Mouse (Mus musculus): ENCODE measurements around the gene Olfr698.
"Not testable (repeated sequence)": the region's sequence is repeated elsewhere in the genome, so short reads cannot be mapped to it uniquely, and the experiment has no call there.

Olfr698 gene

DNA sequence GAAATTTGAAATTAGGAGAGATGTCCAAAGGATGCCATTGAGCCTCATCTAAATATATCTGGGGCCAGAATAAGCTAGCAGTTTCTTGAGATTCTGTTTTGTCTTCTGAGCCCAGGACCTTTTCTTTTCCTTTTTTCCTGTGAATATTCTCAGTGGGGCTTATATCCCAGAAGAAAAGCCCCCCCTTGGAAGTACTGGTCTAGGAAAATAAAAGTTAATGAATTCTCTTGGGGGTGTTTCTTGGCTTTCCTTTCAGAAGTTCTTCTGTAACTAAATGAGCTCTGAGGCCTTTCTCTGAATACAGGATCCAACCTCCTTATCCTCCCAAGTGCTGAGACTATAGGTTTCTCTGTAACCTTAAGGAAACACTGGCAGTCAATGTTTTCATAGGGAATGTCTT lies at the start of gene Olfr698:
Gene Olfr698, minus strand, starts transcription at position 101 of the 400 bp plus-strand sequence.
- no peak for DNase-seq (ENCODE audit: low read depth, low spot score)

DNA sequence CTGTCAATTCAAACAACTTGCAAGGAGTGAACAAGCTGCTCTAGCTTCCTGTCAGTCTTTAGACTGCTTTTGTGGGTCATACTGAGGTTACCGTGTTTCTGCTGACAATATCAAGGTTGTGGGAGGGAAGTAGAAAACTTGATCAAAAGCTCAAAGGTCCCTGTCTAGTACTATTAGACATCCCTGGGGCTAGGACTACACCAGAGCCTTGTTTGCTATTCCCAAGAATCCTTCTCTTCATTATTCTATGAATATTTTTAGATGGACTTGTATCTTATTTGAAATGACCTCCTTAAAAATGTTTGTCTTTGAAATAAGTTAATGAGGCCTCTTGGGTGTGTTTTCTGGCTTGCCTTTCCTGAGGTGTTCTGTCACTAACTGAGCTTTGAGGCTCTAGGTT lies 37.9 kb upstream of the Olfr698 start, which contains the start of gene Olfr699:
Gene Olfr699, minus strand, starts transcription at position 101 of the 400 bp plus-strand sequence.
- no peak for DNase-seq (ENCODE audit: low read depth, low spot score)

DNA sequence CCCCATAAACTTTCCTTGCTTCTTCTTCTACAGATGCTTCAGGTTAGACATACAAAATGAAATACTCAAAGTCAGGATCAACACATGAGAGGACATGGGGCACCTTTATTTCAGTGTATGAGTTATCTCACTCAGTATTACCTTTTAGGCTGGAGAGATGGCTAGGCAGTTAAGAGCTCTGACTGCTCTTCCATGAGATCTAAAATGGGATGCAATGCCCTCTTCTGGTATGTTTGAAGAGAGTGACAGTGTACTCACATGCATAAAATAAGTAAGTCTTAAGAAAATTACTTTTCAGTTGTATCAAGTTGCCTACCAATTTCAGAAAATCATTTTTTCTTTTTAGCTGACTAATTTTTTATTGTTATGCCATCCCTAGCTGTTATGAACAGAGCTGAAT lies 33.1 kb upstream of the Olfr698 start:
- DNase-seq (ENCODE audit: low read depth, low spot score) = no peak

DNA sequence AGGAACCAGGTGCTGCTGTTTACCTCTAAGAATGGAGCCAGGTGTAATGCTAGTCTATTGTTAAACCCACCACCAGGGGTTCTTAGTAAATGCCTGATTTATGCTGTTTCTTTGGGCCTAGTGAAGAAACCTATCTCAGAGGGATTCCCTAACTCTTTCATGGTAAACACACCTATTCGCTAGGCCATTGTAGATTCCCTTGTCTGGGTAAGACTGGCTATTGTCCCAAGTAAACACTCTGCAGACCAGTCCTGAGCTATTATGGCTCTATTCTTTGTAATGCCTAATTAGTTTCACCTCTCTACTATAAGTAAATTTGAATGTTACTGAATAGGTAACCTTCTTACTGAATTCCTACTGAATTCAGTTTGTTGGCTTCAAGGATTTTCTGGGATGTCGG lies 5.8 kb upstream of the Olfr698 start:
- DNase-seq (ENCODE audit: low read depth, low spot score) = not testable (repeated sequence)

DNA sequence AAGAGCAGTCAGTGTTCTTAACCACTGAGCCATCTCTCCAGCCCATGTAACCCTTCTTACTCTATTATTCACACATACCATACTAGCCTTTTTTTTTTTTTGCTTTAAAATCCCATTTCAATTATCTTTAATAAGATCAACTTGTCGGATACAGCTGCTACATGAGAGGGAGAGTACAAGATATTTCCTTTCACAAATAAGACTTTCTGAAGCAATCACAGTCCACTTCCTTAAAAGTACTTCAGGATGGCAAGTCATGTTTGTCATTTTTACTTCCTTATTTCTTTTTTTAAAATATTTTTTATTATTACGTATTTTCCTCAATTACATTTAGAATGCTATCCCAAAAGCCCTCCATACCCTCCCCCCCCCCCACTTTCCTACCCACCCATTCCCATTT lies 3.6 kb upstream of the Olfr698 start:
- no peak for DNase-seq (ENCODE audit: low read depth, low spot score)

DNA sequence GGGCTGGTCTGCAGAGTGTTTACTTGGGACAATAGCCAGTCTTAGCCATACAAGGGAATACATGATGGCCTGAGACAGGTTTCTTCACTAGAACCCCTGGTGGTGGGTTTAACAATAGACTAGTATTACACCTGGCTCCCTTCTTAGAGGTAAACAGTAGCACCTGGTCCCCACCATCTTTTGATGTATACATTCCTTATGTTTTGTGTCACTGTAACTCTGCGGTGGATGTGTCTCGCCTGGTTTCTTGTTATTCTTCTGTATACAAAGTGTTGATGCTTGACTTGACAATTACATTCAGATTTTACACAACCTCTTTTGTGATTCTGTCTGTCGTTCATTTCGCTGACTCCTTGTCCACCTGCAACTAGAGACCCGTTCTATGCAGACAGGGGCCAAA lies 9.4 kb downstream of the Olfr698 start:
- no peak for DNase-seq (ENCODE audit: low read depth, low spot score)

DNA sequence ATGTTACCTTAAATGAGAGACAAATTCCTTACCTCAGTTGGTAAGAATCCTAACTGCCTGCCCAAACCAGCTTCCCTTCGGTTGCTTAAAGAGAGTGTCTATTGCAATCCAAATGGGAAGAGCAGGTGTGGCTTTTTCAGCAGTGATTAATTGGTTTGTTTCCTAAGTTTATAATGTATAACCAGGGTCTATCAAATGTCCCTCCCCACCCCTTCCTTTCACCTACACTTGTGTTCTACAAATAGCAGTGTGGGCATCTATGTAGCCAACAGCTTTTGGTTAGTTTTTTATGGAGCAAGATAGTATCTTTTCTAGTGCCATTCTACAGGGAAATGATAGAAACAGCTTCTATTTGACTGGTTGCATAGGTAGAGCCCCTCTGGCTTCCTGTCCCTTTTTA lies 12.9 kb downstream of the Olfr698 start, which contains the start of gene Olfr697:
Gene Olfr697, minus strand, starts transcription at position 101 of the 400 bp plus-strand sequence.
- no peak for DNase-seq (ENCODE audit: low read depth, low spot score)

DNA sequence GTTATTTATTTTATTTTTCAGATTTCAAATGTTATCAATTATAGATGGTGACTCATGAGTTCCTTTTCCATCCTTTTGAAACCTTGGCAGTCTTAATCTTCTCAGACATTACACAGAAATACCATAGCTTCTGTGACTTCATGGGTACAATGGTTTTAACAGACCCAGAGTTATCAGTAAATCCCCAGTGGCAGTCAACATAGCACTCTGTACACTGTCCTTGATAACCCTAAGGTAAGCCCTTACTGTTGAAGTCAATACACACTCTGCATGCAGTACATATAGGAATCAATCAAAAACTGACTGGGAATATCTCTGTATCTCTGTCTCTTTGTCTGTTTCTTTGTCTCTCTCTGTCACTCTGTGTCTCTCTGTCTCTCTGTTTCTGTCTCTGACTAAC lies 18.2 kb downstream of the Olfr698 start:
- DNase-seq (ENCODE audit: low read depth, low spot score) = no peak

DNA sequence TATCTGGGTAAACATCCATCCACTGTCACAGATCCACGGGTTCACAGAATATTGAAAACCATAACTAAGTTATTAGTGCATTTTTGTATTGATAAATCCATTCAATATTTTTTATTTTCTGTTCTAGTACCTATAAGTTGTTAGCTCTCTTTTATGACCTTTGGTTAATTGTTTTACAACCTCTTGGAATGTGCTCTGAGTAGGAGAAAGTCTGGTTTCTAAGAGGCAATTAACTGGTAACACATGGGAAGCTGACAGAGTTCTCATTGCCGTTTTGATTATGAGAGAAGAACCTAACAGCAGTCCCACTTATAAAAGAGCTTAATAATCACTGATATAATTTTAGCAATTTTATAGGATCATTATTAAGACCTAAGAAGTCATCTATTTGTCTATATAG lies 21.5 kb downstream of the Olfr698 start:
- DNase-seq (ENCODE audit: low read depth, low spot score) = no peak

DNA sequence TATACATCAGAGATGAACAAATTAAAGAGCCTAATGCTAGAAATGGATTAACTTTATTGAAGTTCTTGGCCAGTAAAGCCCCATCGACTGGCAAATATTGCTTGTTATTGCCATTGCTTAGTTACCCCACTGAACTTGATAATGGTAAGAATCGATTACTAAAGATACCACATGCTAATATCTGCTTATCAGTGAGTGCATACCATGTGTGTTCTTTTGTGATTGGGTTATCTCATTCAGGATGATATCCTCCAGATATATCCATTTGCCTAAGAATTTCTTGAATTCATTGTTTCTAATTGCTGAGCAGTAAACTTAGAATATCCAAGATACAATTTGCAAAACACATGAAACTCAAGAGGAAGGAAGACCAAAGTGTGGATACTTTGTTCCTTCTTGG lies 29.5 kb downstream of the Olfr698 start:
- not testable (repeated sequence) for DNase-seq (ENCODE audit: low read depth, low spot score)

DNA sequence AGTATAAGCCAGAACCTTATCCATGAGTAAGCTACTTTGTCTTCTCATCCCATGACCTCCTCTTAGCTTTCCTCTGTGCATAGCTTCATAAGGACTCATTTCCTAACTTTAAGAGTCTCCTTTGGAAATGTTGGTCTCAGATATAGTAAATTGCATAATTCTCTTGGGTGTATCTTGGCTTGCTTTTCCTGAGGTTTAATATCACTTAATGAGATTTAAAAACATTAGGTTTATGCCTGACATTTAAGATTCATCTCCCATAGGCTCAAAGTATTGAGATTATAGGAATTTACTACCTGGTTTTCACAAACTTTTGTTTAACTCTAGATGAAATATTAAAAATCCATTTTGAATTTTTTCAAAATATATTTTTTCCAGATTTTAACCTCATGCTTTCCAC lies 38.9 kb downstream of the Olfr698 start, which contains the start of gene Olfr695:
Gene Olfr695, minus strand, starts transcription at position 101 of the 400 bp plus-strand sequence.
- no peak for DNase-seq (ENCODE audit: low read depth, low spot score)

DNA sequence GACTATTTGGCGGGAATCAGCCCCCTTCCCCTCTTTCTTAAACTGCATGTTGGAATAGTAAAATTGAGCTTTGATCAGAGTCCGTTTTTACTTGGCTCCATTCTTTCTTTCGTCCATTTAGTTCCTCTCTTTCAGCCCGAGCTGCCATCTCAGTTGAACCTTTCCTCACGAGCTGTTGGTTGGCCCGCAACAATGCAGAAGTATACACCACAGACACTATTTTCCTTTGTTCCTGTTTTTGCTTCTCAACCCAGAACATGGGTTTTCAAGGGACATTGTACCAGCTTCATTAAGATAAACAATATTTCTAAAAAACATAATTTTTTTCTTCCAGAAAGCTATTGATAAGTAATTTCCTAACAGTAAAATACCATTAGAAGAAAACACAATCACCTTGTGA lies 43.7 kb downstream of the Olfr698 start:
- no peak for DNase-seq (ENCODE audit: low read depth, low spot score)

DNA sequence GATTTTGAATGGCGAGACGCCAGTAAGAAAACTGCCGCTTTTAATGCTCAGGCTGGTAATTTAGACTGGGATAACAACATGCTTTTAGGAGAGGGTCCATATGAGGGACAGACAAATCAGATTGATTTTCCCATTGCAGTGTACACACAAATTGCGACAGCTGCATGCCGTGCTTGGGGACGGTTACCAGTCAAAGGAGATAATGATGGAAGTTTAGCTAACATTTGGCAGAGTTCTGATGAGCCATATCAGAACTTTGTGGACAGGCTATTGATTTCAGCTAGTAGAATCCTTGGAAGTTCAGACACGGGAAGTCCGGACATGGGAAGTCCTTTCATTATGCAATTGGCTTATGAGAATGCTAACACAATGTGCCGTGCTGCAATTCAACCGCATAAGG lies 47.5 kb downstream of the Olfr698 start:
- not testable (repeated sequence) for DNase-seq (ENCODE audit: low read depth, low spot score)

Data from A20 (cell line).